Mouse (Mus musculus): ENCODE results near the gene Pcmt1. TPM values are rescaled to one million over a fixed set of nuclear protein-coding genes. Genes with fewer than 3 reads are reported as not detected.

Gene Pcmt1
- polyA plus RNA-seq, 1 experiment = 11.1 TPM

- Histone ChIP-seq H3K4me3 (ENCODE audit: extremely low read depth, insufficient read depth, insufficient read length) (no peak overlapping the region), H3K27ac (ENCODE audit: insufficient read depth, low read length) (no peak overlapping the region), H3K4me1 (ENCODE audit: control insufficient read depth, insufficient read depth, insufficient read length) (peaks cover 3% of the 10 kb centered on the region; the same call in 1 of the 2 replicates), H3K36me3 (ENCODE audit: control insufficient read depth, insufficient read depth, low read length) (no peaks in the 10 kb centered on the region), H3K27me3 (ENCODE audit: control insufficient read depth, insufficient read depth, low read length) (peaks cover 2% of the 10 kb centered on the region; the same call in 1 of the 2 replicates)
- DNase-seq (ENCODE audit: low read depth in 1 of 2, low spot score in 2 of 2) = no peak
- WGBS = 82% methylated on average over 7 of the region's 7 CpGs
- TF ChIP-seq CTCF (IDR thresholded peaks at IDR 0.05; ENCODE audit: extremely low read depth, insufficient read depth, insufficient read length, insufficient replicate concordance) (no peak), POLR2A (IDR thresholded peaks at IDR 0.05; ENCODE audit: low read depth, low read length) (no peak)
Measured at GRCm38 (mm10) chr10:7594797-7595196, 86.1 kb downstream of the Pcmt1 start.

GRCm38 (mm10) chr10:7590792-7591191 lies 90.1 kb downstream of the Pcmt1 start:
- DNase-seq (ENCODE audit: low read depth in 1 of 2, low spot score in 2 of 2) = no peak
- H3K27me3 ChIP-seq (ENCODE audit: control insufficient read depth, insufficient read depth, low read length) = peaks cover 2% of the 10 kb centered on the region; the same call in 1 of the 2 replicates
- peaks cover 3% of the 10 kb centered on the region; the same call in 1 of the 2 replicates for H3K4me1 ChIP-seq (ENCODE audit: control insufficient read depth, insufficient read depth, insufficient read length)
- H3K4me3 ChIP-seq (ENCODE audit: extremely low read depth, insufficient read depth, insufficient read length) = peak overlapping the region; percentile 90; the same call in 1 of the 2 replicates
- no peaks in the 10 kb centered on the region for H3K36me3 ChIP-seq (ENCODE audit: control insufficient read depth, insufficient read depth, low read length)
- no peak for TF ChIP-seq CTCF (IDR thresholded peaks at IDR 0.05; ENCODE audit: extremely low read depth, insufficient read depth, insufficient read length, insufficient replicate concordance)
- TF ChIP-seq POLR2A (IDR thresholded peaks at IDR 0.05; ENCODE audit: low read depth, low read length) = no peak
- H3K27ac ChIP-seq (ENCODE audit: insufficient read depth, low read length) = no peak overlapping the region
- WGBS = 18% methylated on average over 8 of the region's 8 CpGs

GRCm38 (mm10) chr10:7590234-7590689 lies 90.7 kb downstream of the Pcmt1 start:
- 2% methylated on average over 51 of the region's 54 CpGs for WGBS
- Histone ChIP-seq H3K4me1 (ENCODE audit: control insufficient read depth, insufficient read depth, insufficient read length) (peaks cover 3% of the 10 kb centered on the region; the same call in 1 of the 2 replicates), H3K27me3 (ENCODE audit: control insufficient read depth, insufficient read depth, low read length) (peaks cover 2% of the 10 kb centered on the region; the same call in 1 of the 2 replicates), H3K36me3 (ENCODE audit: control insufficient read depth, insufficient read depth, low read length) (no peaks in the 10 kb centered on the region), H3K27ac (ENCODE audit: insufficient read depth, low read length) (no peak overlapping the region), H3K4me3 (ENCODE audit: extremely low read depth, insufficient read depth, insufficient read length) (peak overlapping the region; percentile 90)
- peak in 1 of 2 experiments; percentile 6 for DNase-seq (ENCODE audit: low read depth in 1 of 2, low spot score in 2 of 2)
- TF ChIP-seq POLR2A (IDR thresholded peaks at IDR 0.05; ENCODE audit: low read depth, low read length) = no peak
- TF ChIP-seq CTCF (IDR thresholded peaks at IDR 0.05; ENCODE audit: extremely low read depth, insufficient read depth, insufficient read length, insufficient replicate concordance) = no peak

- peak; percentile 81 to 93 for DNase-seq (ENCODE audit: low read depth in 1 of 2, low spot score in 2 of 2)
- WGBS = under 1% methylated on average over 67 of the region's 76 CpGs
- no peaks in the 10 kb centered on the region for H3K36me3 ChIP-seq (ENCODE audit: control insufficient read depth, insufficient read depth, low read length)
- H3K4me3 ChIP-seq (ENCODE audit: extremely low read depth, insufficient read depth, insufficient read length) = peak within 1 kb of the TSS; percentile 90
- peaks cover 2% of the 10 kb centered on the region; the same call in 1 of the 2 replicates for H3K27me3 ChIP-seq (ENCODE audit: control insufficient read depth, insufficient read depth, low read length)
- TF ChIP-seq CTCF (IDR thresholded peaks at IDR 0.05; ENCODE audit: extremely low read depth, insufficient read depth, insufficient read length, insufficient replicate concordance) (no peak), POLR2A (IDR thresholded peaks at IDR 0.05; ENCODE audit: low read depth, low read length) (no peak)
- H3K27ac ChIP-seq (ENCODE audit: insufficient read depth, low read length) = peak within 1 kb of the TSS; percentile 56
- H3K4me1 ChIP-seq (ENCODE audit: control insufficient read depth, insufficient read depth, insufficient read length) = peaks cover 3% of the 10 kb centered on the region; the same call in 1 of the 2 replicates
Measured at GRCm38 (mm10) chr10:7589592-7590233, 91.2 kb downstream of the Pcmt1 start, which contains the start of gene Lrp11. Gene Lrp11 (plus strand): TSS chr10:7589800.

GRCm38 (mm10) chr10:7586771-7587170 lies 94.2 kb downstream of the Pcmt1 start:
- WGBS = 53% methylated on average over 2 of the region's 2 CpGs
- peaks cover 2% of the 10 kb centered on the region; the same call in 1 of the 2 replicates for H3K27me3 ChIP-seq (ENCODE audit: control insufficient read depth, insufficient read depth, low read length)
- H3K36me3 ChIP-seq (ENCODE audit: control insufficient read depth, insufficient read depth, low read length) = no peaks in the 10 kb centered on the region
- peaks cover 3% of the 10 kb centered on the region; the same call in 1 of the 2 replicates for H3K4me1 ChIP-seq (ENCODE audit: control insufficient read depth, insufficient read depth, insufficient read length)
- TF ChIP-seq POLR2A (IDR thresholded peaks at IDR 0.05; ENCODE audit: low read depth, low read length) (no peak), CTCF (IDR thresholded peaks at IDR 0.05; ENCODE audit: extremely low read depth, insufficient read depth, insufficient read length, insufficient replicate concordance) (no peak)
- H3K4me3 ChIP-seq (ENCODE audit: extremely low read depth, insufficient read depth, insufficient read length) = no peak overlapping the region
- H3K27ac ChIP-seq (ENCODE audit: insufficient read depth, low read length) = no peak overlapping the region
- DNase-seq (ENCODE audit: low read depth in 1 of 2, low spot score in 2 of 2) = no peak

GRCm38 (mm10) chr10:7582891-7583557 lies 97.9 kb downstream of the Pcmt1 start:
- Histone ChIP-seq H3K27ac (ENCODE audit: insufficient read depth, low read length) (no peak overlapping the region), H3K4me3 (ENCODE audit: extremely low read depth, insufficient read depth, insufficient read length) (no peak overlapping the region), H3K4me1 (ENCODE audit: control insufficient read depth, insufficient read depth, insufficient read length) (no peaks in the 10 kb centered on the region), H3K36me3 (ENCODE audit: control insufficient read depth, insufficient read depth, low read length) (no peaks in the 10 kb centered on the region), H3K27me3 (ENCODE audit: control insufficient read depth, insufficient read depth, low read length) (no peaks in the 10 kb centered on the region)
- WGBS = 54% methylated on average over 7 of the region's 7 CpGs
- DNase-seq (ENCODE audit: low read depth in 1 of 2, low spot score in 2 of 2) = no peak
- TF ChIP-seq POLR2A (IDR thresholded peaks at IDR 0.05; ENCODE audit: low read depth, low read length) = no peak
- no peak for TF ChIP-seq CTCF (IDR thresholded peaks at IDR 0.05; ENCODE audit: extremely low read depth, insufficient read depth, insufficient read length, insufficient replicate concordance)
